Mouse (Mus musculus) adrenal gland, postnatal 14 days (tissue): ENCODE results near the gene Zdhhc11. TPM values are rescaled to one million over a fixed set of nuclear protein-coding genes. Genes with fewer than 3 reads are reported as not detected.
"Not testable (repeated sequence)": the region's sequence is repeated elsewhere in the genome, so short reads cannot be mapped to it uniquely, and the experiment has no call there.

Experiments used
- DNase-seq: peaks from one replicate; pipeline ENCODE4 v3.0.0; 2021; ENCODE audit warnings: mixed read lengths
- long read RNA-seq, 2 experiments: library from polyadenylated mRNA; stranded (forward); transcript quantifications; one replicate each; pipeline ENCODE4 v2.0.0; 2021
- total RNA-seq: library from RNA; stranded (reverse); gene quantifications from 2 replicates; pipeline ENCODE4 v1.2.3, GENCODE M21; 2021

The Zdhhc11 gene
- not detected in 2 replicates for total RNA-seq
- long read RNA-seq, experiment 1: 0 reads
- long read RNA-seq, experiment 2: 0 reads

DNA sequence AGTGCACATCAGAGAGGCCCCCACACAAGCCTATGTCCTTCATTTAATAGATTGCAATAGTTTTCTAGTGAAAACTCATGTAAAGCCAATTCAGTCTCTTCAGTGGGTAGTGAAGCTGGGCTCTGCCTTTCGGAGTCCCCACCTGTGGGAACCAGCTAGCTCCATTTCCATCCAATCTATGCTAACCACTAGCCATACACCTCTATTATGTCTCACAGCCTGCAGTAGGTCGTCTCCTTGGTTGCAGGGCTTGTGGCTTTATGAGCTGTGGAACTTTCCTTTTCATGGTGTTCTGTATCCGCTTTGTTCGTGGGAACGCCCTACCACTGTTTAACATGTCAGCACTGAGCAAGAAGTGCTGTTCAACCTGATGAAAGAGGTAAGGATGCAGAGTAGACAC, at the start of gene Zdhhc11:
TSS of gene Zdhhc11 (plus strand) at position 301 of the 400 bp plus-strand sequence.
- DNase-seq: no peak

DNA sequence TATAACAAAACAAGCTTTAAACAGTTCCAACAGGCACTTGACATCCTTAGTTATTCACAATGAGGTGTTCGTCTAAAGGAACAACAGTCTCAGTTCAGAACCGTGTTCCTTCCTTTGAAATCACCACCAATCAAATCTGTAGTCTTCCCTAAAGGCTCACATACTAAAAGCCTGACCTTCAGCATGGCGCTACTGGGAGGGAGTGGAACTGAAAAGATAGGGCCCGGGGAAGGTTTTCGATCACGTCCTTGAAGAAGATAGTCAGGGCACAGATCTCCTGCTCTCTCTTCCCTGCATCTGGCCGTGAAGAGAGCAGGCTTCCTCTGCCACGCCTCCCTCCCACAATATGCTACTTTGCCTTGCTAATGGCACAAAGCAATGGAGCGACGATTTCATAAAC, 31.4 kb upstream of the Zdhhc11 start:
- no peak for DNase-seq

DNA sequence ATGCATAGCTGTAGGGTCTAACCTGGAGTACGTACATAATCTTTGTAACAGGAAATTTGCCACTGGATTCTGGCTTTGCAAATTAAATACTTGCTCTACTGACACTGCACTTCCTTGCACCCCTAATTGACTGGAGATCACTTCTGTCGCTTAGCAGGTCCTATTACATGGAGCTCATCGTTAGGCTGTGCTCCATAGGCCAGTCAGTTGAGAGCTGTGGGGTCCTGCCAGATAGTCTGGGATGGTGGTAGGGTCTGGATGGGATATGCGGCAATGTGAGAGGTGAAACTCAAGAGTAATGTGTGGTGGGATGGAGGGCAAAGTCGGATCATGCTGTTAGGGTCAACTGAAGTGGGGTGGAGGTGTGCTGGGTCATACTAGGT, 26.7 kb upstream of the Zdhhc11 start:
- DNase-seq: no peak

DNA sequence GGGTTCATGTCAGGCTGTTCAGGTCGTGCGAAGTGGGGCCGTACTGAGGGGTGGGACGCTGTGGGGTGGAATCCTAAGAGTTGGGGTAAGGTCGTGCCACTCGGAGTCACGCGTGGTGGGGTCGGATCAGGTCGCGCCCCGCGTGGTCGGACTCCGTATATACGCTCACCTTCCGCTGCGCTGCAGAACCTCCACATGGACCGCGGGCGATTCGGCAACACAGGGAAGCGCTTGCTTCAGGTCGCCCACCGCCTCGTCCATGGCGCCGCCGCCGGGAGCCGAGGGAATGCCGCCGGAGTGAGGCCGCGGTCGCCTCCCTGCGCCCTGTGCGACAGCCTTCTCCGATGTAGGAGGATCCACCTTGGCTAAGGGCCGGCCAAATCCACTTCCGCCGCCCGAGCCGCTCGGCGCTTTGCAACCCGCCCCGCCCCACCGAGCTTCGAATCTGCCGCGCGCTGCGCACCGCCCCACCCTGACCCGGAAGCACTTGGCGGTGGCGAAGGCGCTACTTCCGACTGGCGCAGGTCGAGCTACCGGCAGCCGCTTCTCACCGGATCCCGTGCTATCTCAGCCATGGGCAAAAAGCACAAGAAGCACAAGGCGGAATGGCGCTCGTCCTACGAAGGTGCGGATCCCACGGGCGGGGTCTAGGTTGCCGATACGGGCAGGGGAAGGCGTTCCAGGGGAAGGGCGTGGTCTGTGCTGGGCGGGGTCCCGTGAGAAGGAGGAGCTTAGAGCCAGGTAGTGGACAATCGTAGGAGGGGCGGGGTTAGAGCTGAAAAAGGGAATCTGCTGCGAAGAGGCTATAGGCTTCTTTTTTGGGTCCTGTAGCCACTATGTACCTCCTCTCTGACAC, 26.1 kb upstream of the Zdhhc11 start, which contains the start of the genes Trip13 and Brd9:
TSS of gene Trip13 (minus strand) at position 464 of the 856 bp plus-strand sequence.
TSS of gene Brd9 (plus strand) at position 491 of the 856 bp plus-strand sequence.
- DNase-seq: peak; percentile 97

DNA sequence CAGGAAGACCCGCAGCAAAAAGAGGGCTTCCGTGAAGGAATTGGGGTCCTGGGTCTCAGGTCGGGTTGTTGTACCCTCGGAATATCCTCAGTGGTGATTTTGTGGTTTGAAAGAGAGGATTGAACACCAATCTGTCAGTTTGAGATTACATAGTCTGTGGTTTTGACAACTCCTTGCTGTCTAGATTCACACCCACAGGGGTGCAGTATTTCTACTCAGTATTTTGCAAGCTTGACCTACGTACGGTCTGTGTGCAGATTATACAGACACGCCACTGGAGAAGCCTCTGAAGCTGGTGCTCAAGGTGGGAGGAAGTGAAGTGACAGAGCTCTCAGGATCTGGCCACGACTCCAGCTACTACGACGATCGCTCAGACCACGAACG, 25.5 kb upstream of the Zdhhc11 start:
- peak; percentile 9 for DNase-seq

DNA sequence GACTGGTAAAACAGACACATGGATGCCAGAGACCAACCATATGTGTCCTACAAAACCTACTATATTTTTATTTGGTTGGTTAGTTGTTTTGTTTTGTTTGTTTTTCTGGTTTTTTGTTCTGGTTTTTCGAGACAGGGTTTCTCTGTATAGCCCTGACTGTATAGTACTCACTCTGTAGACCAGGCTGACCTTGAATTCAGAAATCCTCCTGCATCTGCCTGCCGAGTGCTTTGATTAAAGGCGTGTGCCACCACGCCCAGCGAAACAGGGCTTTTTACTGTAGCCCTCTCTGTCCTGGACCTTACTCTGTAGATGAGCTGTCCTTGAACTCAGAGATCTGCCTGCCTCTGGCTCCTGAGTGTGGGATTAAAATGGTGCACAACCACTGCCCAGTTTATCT, 24.6 kb upstream of the Zdhhc11 start:
- no peak for DNase-seq

DNA sequence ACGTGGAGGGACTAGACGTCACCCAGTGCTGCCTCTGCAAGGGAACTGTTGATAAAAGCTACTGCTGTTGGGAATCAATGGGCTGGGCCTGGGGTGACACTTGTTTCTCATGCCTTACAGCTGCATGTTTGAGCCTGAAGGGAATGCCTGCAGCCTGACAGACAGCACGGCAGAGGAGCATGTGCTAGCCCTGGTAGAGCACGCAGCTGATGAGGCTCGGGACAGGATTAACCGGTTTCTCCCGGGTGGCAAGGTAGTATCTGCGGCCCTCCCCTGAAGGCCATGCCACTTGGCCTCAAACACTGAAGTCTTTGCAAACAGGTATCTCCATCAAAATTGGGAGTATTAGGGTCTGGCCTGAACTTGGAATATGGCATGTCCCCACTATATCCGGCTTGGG, 19.0 kb upstream of the Zdhhc11 start:
- DNase-seq: no peak

DNA sequence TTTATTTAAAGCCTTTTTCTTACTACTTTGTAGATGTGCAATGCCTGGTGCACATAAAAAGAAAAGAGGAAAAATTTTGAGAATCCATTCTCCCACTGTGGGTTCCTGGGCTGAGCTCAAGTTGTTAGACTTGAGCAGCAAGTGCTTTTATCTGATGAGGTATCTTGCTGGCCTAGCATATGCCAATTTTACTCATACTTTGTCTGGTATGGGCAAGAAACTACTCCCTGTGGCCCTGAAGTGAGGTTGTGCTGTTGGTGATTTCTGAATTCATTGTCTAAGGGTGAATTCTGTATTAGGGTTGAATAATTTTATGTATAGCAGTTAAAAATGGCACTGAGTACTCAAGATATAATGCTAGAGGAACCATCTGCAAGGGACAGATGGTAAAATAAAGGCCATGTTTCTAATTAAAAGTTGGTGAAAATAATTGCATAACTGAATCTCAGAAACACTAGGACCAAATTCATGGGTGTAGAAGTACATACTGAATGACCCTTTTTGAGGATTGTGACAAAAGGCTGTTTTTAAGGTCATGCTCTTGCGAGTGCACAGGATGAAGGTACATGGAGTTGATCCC, 10.0 kb upstream of the Zdhhc11 start:
- DNase-seq: no peak

DNA sequence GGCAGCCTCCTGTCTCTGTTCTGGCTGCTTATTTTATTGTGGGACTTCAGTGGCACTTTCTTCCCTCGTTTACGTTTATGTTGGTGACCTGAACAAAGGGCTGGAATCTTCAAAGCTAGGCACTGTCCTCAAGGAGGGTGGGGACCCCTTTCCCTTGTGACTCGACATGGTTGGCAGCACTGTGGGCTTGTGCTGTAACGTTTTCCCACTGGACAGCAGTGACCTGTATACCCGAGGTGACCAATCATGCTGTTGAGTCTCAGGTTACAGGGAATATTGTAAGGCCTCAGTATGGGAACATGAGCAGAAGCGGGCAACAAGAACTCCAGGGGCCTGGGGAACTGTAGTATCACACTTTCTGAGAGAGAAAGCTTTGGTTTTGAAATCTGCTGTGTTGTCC, 9.0 kb upstream of the Zdhhc11 start:
- DNase-seq: no peak

DNA sequence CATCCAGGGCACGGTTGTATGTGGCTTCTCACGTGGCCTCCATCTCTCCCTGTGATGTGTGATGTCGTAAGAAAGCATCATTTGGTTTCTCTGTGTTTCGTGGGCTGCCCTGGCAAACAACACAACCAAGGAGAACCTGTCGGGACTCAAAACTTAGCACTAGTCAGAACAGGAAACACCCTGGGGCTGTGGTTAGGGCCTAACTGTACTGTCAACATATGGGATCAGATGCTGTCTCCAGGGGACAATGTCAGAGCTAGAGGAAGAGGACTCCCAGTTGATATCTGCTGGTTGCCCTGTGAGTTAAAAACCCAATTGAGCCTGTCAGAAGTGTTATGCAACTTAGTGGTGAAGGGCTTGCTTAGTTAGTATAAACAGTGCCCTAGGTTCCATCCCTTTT, 8.1 kb upstream of the Zdhhc11 start:
- DNase-seq: no peak

DNA sequence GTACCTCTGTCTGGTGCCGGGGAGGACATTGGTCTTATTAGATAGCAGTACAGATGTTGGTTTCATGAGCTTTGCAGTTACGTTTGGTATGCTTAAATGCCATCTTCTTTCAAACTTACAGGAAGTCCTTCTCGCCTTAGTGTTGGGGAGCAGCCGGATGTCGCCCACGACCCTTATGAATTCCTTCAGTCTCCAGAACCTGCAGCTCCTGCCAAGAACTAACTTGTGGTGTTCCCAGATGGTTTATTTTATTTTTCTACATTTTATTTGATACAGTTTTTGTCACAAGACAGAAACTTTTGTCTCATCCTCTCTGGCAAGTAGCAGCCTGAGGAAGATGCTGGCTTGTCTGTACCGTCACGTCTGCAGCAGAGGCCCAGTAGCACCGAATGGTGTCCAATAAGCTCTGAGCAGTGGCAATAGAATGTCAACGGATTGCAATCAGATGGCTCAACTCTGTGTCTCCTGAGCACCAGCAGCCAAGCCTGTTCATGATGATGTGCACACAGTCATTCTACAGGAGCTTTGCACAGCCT, 3.5 kb upstream of the Zdhhc11 start:
- no peak for DNase-seq

DNA sequence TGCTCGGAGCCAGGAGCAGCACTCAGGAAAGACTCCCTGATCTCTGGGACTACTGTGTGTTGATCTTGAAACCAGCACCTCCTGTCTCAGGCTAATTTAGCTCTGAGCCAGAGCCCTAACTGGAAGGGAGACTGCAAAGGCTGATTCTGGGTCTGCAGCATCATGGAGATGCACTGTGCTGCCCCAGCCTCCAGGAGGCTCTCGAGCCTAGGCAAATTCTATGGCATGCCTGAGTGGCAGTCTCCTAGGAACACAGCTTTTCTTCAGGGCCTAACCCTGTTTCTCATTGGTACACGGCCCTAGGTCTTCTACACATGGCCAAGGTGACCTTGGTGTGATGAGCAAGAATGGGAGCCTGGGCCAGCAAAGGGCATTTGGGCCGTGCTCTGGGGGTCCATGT, 2.5 kb upstream of the Zdhhc11 start:
- DNase-seq: no peak

DNA sequence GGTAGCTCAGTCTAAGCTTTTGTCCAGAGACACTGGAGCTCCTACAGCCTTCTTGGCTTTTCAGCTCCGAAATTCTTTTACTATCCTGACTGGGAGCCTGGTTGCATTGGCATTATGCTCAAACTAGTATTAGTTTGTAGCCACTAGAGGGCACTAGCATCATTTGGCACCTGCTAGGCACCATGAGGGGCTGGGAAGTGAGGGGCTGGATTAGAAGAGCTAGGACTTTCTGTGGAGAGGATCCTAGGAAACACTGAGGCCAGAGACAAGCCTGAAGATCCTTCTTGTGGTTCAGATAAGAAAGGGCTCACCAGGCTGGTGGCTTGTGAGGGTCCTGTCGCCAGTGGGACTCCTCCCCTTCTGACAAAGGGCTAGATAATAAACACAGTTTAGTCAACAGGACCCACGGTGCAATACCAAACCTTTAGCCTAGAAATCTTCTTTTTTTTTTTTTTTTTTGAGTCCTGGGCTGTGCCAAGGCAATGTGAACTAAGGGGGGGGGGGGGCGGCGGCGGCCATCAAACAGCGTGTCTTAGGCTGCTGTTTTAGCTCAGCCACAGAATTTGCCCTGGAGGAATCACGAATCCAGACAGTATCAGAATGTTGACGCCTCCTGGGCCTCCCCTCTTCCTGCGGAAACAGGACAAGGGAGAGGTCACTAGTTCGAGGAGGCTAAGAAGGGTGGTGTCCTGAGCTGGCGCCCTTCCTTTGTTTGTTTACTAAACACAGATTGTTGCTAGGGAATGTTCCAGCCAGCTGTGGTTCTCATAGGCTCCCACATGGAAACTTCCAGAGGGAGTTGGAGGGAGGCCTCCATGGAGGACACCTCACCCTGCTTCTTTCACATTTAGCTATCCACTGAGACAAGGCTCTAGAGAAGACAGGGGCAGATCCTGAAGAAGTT, 7.1 kb downstream of the Zdhhc11 start:
- DNase-seq: peak; percentile 79

DNA sequence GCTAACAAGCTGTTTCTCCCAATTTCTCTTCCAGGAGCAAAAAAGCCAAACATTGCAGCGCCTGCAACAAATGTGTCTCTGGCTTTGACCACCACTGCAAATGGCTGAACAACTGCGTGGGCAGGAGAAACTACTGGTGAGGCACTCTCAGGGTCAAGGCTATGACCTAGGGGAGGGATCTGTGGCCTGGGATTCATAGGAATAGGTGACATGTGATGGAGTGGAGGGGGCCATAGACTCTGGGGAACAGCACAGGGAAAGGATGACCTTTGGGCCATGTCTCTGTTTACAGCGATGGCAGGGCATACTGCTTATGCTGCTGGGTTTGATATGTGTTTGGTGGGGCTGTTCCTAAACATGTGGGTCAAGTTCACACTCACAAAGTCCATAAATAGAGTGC, 10.9 kb downstream of the Zdhhc11 start:
- no peak for DNase-seq

DNA sequence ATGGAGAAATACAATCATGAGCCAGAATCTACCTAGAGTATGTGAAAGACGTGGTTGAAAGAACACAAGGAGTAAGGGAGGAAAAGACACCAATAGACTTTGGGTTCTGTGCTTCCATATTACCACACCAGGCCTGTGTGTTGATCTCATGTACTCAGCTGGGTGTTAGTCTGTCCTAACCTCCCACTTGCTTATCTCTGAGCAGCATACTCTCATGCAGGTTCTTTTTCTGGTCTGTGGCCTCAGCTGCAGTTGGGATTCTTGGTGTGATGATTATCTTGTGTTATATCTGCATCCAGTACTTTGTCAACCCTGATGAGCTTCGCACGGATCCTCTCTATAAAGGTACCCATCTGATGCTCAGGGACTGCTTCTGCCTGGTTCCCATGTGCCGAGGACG, 13.3 kb downstream of the Zdhhc11 start:
- no peak for DNase-seq

DNA sequence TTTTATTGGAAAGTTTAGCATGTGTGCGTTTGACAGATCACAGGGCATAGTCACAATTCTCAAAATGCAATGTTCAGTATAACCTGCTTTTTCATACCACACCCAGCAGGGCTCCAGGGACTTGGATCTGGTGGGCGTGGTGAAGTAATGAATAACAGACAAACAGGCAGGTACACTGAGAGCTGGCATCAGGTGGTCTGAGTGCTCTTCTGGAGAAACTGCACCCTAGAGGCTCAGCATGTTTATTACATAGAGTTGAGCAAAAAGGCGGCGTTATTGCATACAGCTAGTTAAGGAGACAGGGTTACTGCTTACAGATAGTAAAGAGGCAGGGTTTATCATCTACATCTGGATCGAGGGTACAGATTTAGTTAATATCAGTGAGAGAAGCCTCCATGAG, 26.7 kb downstream of the Zdhhc11 start:
- DNase-seq: no peak

DNA sequence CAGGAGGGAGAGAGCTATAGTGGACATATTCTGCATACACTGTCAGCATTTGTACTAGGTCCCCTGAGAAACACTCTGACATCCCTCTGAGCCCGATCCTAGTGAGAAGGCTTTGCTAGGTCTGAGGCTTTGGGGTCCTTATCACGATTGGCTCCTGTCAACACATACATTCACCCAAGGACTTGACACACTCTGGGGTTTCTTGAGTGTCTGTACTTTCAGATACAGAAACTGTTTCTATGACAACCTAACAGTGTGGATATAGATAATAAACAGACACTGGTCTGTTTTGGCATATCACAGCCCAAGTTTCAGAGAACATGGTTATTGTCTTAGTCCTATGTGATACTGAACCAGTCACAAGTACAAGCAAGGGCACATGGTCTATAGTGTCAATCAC, 27.1 kb downstream of the Zdhhc11 start:
- DNase-seq: no peak

DNA sequence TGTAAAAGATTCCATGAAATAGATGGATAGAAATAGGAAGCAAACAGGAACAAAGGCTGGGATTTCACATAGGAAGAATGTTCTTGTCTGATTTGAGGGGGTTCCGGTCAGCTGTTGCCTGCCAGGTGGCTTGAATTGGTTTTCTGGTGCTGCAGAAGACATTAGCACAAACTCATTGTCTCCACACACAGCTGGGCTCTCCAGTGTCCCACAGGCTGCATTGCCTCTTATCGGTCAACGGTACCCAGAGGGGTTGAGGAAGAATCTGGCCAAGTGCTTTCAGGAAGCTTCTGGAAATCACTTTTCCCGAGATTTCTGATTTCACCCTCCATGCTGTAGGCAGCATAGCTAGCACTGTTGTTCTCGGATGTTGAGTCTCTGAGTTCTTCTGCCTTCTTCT, 27.6 kb downstream of the Zdhhc11 start:
- DNase-seq: no peak

DNA sequence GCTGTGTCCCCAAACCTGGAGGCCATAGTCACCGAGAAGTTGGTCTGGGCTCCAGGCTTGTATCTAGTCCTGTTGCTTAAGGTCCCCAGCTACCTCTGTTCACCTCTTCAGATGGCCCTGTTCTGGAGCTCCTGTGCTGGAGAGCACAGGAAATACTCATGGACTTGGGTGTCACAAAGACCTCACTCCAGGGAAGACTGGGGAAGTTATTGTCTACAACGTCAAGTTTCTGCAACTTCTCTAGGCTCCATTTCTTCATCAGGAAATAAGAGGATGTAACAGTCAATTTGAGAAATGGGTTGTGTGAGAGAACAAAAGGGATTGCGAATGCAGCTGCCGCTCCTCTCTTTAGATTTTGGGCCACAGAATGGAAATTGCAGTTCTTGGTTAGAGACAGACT, 32.8 kb downstream of the Zdhhc11 start:
- no peak for DNase-seq

DNA sequence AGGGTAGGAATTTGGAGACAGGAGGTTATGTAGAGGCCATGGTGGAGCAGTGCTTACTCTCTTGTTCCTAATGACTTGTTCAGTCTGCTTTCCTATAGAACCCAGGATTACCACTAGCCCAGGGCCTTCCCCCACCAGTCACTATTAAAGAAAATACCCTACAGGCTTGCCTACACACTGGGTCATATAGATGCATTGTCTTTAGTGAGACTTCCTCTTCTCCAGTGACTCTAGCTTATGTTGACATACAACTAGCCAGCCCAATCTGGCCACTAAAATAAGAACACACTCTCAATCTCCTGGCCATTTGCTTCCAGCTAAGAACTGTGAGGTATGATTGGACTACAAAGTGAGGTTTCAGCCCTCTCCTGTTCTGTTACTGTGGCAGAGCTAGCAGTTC, 36.9 kb downstream of the Zdhhc11 start:
- no peak for DNase-seq

DNA sequence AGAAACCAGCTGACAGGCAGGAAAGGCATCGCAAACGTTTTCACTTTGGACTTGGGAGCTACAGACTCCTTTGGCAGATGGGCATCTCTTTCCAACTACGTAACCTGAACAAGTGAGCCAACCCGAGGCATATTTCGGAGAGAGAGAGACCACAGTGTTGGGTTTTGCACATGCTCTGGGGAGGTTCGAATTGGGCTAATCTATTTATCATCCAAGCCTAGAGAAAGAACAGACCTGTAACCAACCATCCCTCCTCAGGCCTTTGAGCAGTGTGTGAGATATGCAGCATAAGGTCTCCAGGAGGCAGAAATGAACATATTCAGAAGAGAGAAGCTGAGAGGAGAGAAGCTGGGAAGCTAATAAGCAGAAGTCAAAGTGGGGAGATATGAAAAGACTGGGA, 37.3 kb downstream of the Zdhhc11 start:
- DNase-seq: no peak

DNA sequence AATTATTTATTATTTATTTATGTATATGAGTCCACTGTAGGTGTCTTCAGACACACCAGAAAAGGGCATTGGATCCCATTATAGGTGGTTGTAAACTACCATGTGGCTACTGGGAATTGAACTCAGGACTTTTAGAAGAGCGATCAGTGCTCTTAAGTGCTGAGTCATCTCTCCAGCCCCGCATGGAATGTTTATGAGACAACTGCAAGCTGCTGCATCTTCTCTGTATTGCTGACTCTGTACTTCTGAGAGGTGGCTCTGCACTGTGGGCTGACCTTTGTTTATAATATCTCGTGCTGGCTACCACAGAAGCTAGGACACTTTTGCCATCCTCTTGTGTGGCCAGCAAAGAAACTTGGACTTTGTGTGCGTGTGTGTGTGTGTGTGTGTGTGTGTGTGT, 37.8 kb downstream of the Zdhhc11 start:
- DNase-seq: no peak

DNA sequence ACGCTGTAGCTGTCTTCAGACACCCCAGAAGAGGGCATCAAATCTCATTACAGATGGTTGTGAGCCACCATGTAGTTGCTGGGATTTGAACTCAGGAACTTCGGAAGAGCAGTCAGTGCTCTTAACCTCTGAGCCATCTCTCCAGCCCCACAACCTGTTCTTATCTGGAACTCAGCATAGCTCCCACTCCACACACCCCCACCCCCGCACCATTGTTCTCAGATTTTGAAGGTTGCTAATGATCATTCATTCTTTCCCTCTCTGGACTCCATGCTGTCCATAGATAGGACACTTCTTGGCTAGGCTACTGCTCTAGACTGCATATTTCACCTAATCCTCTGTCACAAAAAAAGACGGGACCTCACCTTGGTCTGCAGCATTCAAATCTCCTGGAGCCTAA, 43.2 kb downstream of the Zdhhc11 start:
- not testable (repeated sequence) for DNase-seq
